Mouse (Mus musculus): ENCODE results near the gene Lax1. TPM values are rescaled to one million over a fixed set of nuclear protein-coding genes. Genes with fewer than 3 reads are reported as not detected.
"Not testable (repeated sequence)": the region's sequence is repeated elsewhere in the genome, so short reads cannot be mapped to it uniquely, and the experiment has no call there.

The Lax1 gene
- under 1 TPM in 2 of 4 experiments, not detected in 2; 0.15 to 0.37 TPM for total RNA-seq (2022)

DNA sequence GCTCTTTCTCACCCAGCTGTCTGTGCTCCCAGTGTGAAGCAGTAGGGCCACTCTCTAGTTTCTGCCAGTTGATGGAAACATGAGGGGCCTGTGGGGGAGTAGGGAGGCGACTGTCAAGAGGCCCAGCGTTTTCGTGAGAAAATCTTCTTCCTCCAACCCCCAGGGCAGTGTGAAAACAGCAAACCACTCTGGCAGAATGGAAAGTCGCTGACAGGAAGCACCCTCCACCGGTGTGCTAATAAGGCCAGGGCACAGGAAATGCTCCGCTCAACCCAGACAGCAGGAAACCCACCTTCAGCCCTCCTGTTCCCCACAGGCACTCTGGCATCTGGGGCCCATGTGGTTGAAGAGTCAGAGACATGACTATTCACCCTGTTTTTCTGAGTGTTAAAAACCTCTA, at the start of gene Lax1:
TSS of gene Lax1 (minus strand) at position 212 of the 400 bp plus-strand sequence.
- DNase-seq (ENCODE audit: low spot score in 2 of 2): no peak

DNA sequence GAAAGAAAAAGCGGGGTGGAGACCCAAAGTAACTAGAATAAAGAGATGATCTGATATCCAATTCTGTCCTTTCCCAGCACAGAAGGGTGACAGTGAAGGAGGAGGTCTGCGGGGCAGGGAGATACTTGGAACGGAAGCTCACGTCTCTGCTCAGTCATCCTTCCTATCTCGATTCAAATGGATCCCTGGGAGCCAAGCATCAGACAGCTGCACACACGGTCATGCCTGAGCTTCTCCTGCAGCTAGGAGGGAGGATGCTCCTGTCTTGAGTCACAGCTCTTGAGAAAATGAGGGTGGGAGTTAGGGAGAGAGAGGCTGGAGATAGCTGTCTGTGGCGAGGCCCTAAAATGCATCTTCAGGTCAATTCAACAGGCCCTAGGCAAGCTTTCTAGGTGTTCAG, 46.8 kb upstream of the Lax1 start:
- no peak for DNase-seq (ENCODE audit: low spot score in 2 of 2)

DNA sequence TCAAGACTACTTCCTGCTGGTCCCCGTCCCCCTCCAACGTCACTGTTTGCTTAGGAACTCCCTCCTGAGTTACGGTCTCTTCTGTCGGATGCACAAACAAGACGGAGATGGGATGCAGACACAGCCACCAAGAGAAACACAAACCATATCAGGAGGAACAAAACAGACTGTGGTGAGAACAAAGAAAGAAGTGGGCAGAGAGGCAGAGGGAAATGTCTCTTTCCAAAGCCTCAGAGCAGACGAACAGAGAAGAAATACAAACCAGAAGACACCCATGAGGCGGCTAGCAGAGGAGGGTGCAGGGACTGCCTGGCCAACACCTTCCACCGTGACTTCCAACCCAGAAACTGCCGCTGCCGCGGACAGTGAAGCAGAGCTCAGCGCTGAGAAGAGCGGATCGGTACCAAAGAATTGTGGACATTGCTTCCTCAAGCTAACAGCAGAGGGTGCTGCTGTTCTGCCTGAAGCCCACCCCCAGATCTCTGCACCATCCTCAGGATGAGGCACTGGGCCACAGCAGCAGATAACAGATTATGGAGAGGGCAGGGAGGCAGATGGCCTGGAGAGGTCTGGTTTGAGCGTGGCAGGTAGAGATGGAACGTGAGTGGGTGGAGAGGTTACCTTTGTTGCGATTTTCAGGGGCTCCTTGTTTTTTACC, 46.2 kb upstream of the Lax1 start:
- peak; percentile 45 to 54 for DNase-seq (ENCODE audit: low spot score in 2 of 2)

DNA sequence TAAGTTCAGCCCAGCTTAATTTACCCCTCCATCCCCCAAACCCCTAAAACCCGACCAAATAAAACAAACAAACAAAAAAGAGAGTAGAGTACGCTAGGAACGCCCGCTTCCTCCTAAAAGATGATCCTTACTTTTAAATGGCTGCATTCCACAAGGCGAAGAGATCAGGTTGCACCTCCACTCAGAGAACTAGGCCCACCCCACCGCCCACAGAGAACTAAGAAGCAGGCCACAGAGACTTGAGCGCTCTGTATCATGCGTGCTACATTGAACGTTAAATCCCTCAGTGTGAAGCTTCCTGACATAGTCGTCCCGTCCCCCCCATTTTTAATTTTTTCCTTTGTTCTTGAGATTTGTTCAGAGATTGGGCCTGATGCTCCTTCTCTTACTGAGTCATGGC, 42.9 kb upstream of the Lax1 start:
- DNase-seq (ENCODE audit: low spot score in 2 of 2): no peak

DNA sequence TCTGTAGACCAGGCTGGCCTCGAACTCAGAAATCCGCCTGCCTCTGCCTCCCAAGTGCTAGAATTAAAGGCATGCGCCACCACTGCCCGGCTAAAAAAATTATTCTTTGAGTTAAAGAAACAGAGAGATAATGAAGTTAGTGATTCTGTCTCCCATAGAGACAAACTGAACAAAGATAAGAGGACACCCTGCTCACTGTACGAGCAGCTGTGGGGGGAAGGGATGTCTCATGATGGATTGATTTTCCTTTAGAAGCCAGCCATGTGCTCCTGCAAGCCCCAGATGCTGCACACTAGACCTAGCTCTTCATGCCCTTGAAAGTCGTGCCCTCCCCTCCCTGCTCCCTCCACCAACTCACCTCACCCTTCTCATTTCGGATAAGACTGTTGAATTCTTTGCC, 38.4 kb upstream of the Lax1 start:
- no peak for DNase-seq (ENCODE audit: low spot score in 2 of 2)

DNA sequence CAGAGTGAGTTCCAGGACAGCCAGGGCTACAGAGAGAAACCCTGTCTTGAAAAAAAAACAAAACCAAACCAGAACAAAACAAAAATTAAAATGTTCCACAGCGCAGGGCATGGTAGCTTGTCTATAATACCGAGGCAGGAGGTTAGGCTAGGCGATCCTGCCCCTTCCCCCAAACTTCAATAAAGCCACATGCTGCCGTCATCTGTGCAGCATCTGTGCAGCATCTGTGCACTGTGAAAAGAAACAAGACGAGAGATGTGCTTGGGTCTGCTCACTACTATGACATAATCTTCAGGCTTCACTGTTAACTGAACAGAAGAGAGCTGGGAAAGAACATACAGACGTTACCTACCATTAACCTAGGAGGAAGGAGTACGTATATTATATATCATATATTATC, 30.4 kb upstream of the Lax1 start:
- DNase-seq (ENCODE audit: low spot score in 2 of 2): no peak

DNA sequence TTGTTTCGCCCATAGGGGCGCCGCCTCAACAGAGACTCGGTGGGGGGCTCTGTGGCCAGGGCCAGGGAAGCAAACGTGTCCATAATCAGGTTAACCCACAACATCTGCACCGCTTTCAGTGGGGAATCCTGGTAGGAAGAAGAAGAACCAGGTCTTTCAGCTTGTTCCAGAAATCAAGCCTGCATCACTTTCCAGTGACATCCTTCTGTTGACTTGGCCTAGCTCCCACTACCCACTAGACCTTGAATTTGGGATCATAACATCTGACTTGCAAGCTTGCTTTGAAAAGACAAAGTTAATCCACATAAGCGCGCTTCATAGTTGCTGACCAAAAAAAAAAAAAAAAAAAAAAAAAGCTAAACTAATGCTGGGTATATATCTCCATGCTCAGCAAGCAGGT, 28.9 kb upstream of the Lax1 start:
- DNase-seq (ENCODE audit: low spot score in 2 of 2): no peak

DNA sequence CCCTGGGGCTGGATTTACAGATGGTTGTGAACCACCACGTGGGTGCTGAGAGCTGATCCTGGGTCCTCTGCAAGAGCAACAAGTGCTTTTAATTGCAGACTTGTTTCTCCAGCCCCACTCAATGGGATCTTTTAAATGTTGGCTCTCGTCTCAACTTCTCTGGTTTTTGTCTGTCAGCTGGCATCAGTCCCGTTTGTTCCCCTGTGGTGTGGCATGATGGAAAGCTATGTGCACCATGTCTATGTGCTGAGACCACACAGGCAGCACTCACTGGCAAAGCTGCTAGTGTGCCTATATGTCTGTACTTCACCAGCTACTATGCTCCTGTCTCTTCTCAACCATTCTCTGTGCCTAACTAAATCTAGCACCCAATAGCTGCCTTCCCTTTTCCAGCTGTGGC, 28.4 kb upstream of the Lax1 start:
- DNase-seq (ENCODE audit: low spot score in 2 of 2): no peak

DNA sequence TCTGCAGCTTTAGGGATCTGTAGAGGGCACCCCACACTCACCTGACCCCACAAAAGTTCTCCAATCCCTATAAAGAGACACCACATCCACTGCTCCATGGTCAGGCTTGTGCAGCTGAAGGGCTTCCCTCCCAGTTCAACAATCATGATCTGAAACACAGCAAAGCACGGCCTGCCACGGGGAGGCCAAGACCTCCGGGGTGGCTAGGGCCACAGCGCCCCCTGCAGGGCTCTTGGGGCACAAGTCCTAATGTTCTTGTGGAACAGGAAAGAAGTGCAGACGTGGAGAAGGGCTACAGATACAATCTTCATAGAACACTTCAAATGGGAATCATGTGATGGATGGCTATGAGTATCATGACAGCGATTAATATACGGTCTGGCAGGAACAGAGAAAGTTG, 26.6 kb upstream of the Lax1 start:
- DNase-seq (ENCODE audit: low spot score in 2 of 2): no peak

DNA sequence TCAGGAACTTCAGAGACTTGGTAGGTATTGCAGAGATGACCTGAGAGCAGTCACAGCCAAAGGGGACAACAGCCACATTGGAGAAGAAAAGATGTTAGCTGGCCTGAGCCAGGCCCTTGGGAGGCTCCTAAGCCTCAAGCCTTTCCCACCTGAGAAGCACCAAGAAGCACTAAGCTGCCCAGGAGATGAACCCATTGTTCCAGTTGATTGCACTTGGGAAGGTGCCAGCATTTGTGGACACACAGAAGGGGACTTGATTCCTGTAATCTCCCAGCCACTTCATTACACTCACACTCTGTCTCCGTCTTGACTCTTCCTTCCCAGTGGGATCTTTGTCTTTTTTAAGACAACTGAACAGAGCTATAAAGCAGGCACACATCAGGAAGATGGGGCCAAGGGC, 25.3 kb upstream of the Lax1 start:
- DNase-seq (ENCODE audit: low spot score in 2 of 2): no peak

DNA sequence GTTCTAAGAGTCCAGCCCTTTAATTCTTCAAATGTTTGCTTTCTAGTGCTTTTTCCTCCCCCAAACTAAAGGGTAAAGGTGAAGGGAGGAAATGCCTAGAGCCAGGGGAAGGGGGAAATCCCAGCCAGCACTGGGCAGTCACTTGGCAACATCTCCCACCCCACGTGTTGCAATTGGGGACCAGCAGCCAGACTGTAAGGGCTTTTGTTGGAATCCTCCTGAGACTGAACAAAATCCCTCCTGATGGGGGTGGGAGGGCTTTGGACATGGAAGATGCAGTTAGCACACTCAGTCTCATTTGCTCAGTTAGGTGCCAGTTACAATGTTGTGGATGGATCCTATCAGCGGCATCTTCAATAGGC, 23.1 kb upstream of the Lax1 start:
- DNase-seq (ENCODE audit: low spot score in 2 of 2): no peak

DNA sequence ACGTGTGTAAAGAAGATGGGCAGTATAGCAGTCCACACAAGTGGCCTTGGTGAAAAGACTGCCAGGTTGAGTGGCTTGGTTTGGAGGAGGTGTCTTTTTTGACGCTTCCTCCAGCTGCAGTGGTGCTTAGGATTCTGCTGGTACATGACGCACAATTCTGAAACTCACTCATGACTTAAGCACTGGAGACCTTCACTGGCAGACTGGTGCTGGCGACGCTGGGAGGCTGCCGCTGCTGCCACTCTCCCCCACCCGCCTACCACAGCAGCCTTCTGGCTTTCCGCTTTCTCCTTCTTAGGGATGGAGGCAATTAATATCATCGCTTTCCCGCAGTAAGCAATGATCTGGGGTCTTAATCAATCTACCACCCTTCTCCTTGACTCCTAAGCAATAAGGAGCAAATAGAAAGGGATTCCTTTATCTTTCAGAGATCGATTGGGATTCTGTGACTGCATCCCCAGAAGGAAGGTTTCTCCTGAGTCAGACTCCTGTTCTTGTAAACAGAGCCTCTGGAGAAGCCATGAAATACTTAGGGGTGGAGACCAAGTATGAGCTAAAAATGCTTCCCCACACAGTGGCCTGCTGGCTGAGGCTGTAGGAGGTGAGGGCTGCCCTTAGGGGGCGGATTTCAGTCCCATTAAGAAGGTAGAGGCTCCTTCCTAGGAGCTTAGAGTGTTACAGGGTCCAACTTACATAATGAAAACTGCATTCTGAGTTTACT, 22.5 kb upstream of the Lax1 start:
- DNase-seq (ENCODE audit: low spot score in 2 of 2): peak in 1 of 2 experiments; percentile 22

DNA sequence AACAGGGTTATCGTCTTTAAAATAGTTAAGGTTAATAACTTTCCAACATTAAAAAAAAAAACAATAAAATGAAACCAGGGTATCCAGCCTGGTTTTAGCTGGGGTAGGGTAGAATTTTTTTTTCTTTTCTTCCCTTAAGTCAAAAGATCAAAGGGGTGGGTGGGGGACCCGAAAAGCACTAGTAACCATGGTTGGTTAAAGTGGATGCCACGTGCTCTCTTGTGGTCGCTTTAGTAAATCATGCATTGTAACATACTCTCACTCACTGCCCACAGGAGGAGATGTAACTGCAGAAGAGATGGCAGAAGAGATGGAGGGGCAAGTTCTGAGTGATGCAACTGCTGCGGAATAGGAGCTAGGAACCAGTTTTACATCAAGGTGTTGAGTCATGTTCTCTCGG, 21.5 kb upstream of the Lax1 start:
- DNase-seq (ENCODE audit: low spot score in 2 of 2): no peak

DNA sequence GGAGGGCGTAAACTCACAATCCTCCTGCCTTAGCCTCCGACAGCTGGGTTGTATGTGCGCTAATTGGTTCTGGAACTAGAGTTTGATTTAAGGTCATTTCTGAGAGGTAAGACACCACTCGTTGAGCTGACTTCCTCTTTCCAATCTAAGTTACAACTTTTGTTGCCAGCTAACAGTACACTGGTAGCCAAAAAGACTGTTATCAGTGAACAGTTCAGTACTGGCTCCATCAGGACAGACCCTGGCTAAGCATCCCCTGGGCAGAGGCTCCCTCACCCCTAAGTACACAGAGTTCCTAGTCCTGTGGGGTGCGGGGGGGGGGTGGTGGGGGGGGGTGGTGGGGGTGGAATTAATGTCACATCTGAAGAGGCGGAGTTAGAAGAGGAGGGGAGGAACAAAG, 21.0 kb upstream of the Lax1 start:
- DNase-seq (ENCODE audit: low spot score in 2 of 2): no peak

DNA sequence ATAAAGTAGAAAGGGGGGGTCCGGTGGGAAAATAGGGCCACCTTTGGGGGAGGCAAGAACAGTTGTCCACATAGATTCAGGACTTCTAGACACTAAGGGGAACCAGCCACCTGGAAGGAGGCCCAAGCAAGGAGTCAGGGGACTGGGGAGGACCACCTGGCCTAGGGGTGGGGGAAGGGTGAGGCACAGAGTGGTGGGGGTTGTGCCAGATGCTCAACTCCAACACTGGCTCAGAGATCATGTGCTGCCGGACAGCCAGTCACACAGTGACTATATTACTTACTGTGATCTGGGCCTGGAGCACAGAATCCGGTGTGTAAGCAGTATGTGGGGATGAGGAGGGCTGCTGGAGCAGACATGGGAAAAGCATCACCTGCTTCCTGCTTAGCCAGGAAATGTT, 19.4 kb upstream of the Lax1 start:
- DNase-seq (ENCODE audit: low spot score in 2 of 2): no peak

DNA sequence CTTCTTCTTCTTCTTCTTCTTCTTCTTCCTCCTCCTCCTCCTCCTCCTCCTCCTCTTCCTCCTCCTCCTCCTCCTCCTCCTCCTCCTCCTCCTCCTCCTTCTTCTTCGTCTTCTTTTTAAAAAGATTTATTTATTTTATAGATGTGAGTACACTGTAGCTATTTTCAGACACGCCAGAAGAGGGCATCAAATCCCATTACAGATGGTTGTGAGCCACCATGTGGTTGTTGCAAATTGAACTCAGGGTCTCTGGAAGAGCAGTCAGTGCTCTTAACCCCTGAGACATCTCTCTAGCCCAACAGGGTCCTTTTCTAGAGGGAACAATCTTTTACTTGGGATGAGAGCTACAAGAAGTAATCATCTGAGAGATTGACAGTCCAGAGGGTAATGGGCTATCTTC, 11.9 kb upstream of the Lax1 start:
- not testable (repeated sequence) for DNase-seq (ENCODE audit: low spot score in 2 of 2)

DNA sequence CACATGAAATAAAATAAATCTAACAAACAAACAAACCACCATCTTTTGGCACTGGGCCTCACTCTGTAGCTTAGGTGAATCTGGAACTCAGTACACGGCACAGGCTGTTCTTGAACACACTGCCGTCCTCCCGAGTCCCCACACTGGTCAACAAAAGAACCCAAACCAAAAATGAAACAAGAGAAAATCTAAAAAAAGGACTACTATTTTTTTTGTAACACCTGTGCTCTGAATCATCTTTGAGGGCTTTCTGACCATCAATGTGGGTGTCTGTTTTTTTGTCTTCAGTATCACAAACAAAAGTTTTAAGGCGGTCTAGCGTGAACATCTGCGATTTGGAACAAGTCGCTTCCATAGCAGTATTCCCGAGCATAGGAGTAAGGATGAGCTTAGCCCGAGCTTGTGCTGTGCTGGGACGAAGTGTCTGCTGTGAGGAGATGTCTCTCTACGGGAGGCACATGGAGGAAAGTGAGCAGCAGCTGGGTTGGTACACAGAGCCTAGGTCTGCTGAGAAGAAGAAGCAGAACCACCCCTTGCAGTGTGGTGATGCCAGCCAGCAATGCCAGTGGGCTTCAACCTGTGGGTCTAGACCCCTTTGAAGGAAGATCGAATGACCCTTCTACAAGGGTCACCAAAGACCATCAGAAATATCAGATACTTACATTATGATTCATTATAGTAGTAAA, 8.2 kb upstream of the Lax1 start:
- DNase-seq (ENCODE audit: low spot score in 2 of 2): no peak

DNA sequence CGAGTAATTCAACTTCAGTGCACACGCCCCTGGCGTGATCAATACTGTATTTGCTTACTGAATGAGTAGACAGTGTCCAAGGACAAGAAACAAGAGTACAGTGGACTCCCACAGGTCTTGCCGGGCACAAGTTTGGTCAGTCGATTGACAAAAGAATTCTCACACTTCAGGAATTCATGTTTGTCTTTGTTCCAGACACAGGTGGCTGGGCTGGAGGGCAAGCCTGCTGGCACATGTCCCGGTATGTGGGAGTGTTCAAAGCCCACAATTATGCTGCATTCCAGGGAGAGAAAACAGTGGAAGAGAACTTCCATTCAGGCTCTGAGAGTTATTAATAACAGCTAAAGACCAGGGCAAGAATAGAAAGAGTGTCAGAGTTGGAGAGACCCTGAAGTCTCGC, 6.0 kb upstream of the Lax1 start:
- no peak for DNase-seq (ENCODE audit: low spot score in 2 of 2)

DNA sequence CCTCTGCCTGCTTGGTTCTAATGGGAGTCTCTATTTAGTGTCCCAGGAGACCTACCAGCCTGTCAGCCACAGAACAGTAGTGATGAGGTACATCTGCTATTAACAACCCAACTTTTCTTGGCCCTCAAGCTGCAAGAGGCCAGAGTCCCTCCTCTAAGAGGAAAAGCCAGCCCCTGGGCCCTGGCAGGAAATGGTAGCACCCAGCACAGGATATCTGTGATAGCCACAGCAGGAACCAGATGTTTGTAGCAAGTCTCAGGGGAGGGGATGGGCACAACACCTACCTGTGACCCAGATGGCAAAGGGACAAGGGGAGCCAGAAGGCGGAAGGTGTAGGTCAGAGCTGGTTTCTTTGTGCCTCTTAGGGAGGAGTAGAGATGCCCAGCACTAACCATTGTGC, 5.0 kb upstream of the Lax1 start:
- DNase-seq (ENCODE audit: low spot score in 2 of 2): no peak

DNA sequence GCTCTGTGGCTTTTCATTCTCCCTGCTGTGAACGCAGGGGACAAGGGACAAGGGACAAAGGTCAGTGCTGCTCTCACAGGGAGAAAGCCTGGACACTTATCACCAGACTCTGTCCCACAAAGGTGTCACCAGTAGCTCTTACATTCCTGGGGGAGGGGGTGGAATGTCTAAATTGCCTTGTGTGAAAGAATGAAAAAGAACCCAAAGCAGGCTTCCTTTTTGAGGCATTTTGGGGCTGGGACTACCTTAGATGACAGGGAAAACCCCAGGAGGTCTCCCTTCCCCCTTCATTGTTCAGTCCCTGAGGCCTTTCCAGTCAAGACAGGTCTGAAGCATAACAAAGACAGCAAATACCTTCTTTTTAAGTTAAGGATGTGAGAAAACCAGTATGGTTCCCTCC, 4.4 kb upstream of the Lax1 start:
- no peak for DNase-seq (ENCODE audit: low spot score in 2 of 2)

DNA sequence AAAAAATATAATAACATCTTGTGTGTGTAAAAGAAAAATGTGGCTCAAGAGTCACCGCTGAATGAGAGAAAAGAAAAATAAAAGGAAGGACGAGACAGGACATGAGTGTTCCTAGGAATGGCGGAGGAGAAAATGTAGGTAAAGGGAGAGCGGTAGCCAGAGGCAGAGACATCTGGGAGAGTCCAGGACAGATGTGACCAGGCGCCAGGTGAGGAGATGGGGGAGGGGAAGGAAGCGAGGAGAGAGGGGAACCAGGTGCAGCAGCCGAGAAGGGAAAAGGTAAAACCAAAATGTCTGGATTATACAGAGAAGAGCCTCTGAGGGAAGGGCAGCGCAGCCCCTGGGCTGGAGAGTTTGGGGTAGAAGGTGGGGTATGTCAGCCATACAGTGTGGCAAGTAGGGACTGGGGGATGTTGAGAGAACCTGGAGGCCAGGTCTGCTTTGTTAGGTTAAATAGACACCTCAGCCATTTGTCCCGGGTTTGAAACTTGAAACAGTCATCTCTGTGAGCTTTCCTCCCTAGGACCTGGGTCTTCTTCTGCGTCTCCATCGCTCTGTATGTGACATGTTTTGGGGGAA, 3.7 kb upstream of the Lax1 start:
- DNase-seq (ENCODE audit: low spot score in 2 of 2): no peak

DNA sequence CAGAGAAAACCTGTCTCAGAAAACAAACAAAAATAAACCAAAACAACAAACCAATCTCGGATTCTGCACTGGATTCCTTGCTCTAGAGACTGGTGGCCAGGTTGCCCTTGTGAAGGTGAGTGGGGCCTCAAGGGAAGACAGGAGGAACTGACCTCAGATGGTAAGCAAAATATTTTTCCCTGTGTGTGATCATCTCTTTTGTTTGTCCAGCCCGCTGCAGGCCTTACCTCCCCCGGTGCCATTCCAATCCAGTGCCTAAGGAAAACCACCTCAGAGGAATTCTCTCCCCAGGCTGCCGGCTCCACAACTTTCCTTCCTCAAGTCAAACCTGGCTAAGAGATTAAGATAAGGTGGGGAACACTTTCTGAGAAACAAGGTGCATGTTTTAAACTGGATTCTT, 2.3 kb upstream of the Lax1 start:
- no peak for DNase-seq (ENCODE audit: low spot score in 2 of 2)

DNA sequence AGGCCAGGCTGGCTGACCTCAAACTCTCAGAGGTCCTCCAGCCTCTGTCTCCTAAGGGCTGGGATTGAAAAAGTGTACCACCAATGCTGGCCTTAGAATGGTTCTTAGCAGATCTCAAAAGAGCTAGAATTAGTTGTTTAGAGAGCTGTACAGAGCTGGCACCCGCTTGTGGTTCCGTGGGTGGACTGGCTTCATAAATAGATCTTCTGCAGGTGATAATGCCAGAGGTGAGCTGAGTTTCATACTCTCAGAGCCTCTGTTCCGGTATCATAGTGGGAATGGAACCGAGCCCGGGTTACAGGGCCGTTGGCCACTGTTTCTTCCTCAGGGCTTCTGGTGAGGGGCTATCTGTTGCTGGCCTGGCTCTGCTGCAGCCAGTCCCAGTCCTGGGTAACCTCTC, 1.1 kb upstream of the Lax1 start:
- DNase-seq (ENCODE audit: low spot score in 2 of 2): no peak

All from left cerebral cortex, adult 8-10 months (tissue).